ENCODE assay signal across 24 mouse cellular contexts in genomic region chr13:51850565-51850964, GRCm38 (mm10).
"Had no signal": no experiment of that assay in that cellular context is flagged by ENCODE, and none has a peak within 500 bp of the region (broad histone marks: within the 10 kb centered on the region; RNA-seq: fewer than 3 reads in every experiment).

No protein-coding gene starts in this region.

- H3K27ac ChIP-seq: hindbrain, embryonic 13.5 days; hindbrain, embryonic 15.5 days; hindbrain, postnatal 0 days; left cerebral cortex, adult 2 months; limb, embryonic 10.5 days; limb, embryonic 12.5 days had no signal

- H3K9me3 ChIP-seq: heart, embryonic 10.5 days; heart, embryonic 12.5 days; heart, embryonic 15.5 days; hindbrain, embryonic 10.5 days; hindbrain, embryonic 13.5 days; hindbrain, embryonic 15.5 days; kidney, embryonic 15.5 days; limb, embryonic 10.5 days; limb, embryonic 12.5 days; liver, embryonic 13.5 days had no signal

- ATAC-seq: hindbrain, postnatal 0 days; intestine, embryonic 16.5 days had no signal

- H3K27me3 ChIP-seq: heart, embryonic 12.5 days; heart, embryonic 15.5 days; liver, embryonic 13.5 days had no signal

- H3K36me3 ChIP-seq: heart, embryonic 12.5 days; heart, embryonic 15.5 days; hindbrain, embryonic 13.5 days; hindbrain, embryonic 15.5 days; kidney, embryonic 15.5 days; limb, embryonic 10.5 days; limb, embryonic 12.5 days; liver, embryonic 13.5 days had no signal

- H3K4me3 ChIP-seq: gastrocnemius, adult 2 months; heart, embryonic 12.5 days; heart, embryonic 15.5 days; hindbrain, embryonic 13.5 days; hindbrain, embryonic 15.5 days; kidney, embryonic 15.5 days; left cerebral cortex, adult 2 months; limb, embryonic 10.5 days; limb, embryonic 12.5 days had no signal

- H3K9ac ChIP-seq: heart, embryonic 15.5 days; hindbrain, embryonic 13.5 days; hindbrain, embryonic 15.5 days; kidney, embryonic 15.5 days; limb, embryonic 12.5 days had no signal

- H3K4me2 ChIP-seq: hindbrain, embryonic 13.5 days; hindbrain, embryonic 15.5 days had no signal

- DNase-seq: gastrocnemius, adult 2 months; gastrocnemius, postnatal 10 days; gastrocnemius, postnatal 25 days; heart, adult 18-20 months; heart, postnatal 4 days; kidney, adult 11 months; kidney, adult 2 months; kidney, adult 9 months; kidney, postnatal 14 days; kidney, postnatal 36 days; layer of hippocampus, adult 9-11 months; liver, embryonic 13.5 days had no signal
